Mouse (Mus musculus) forebrain, embryonic 16.5 days (tissue): ENCODE data around the gene Wars2. TPM values are rescaled to one million over a fixed set of nuclear protein-coding genes. Genes with fewer than 3 reads are reported as not detected.

Source experiments
- ATAC-seq: fragments of 200-750 bp; cut with Nextera tagmentation; 2 replicates; pipeline ENCODE4 v1.8.0; 2017; ENCODE audit warnings: mild to moderate bottlenecking, moderate library complexity
- H3K27ac ChIP-seq: fragments of 300-500 bp; sonication (generic); 2 replicates; pipeline ENCODE4 v1.5.1; 2014; ENCODE audit warnings: low read length, control low read depth
- H3K27me3 ChIP-seq: fragments of 300-500 bp; sonication (generic); replicated peaks from 2 replicates; pipeline ENCODE4 v1.6.1; 2014; ENCODE audit warnings: low read length; ENCODE audit not compliant: control insufficient read depth, insufficient read depth
- H3K36me3 ChIP-seq: fragments of 300-500 bp; sonication (generic); 2 replicates; pipeline ENCODE4 v1.6.1; 2014; ENCODE audit not compliant: control insufficient read depth, insufficient read depth
- H3K4me1 ChIP-seq: fragments of 300-500 bp; sonication (generic); replicated peaks from 2 replicates; pipeline ENCODE4 v1.6.1; 2014; ENCODE audit warnings: low read length; ENCODE audit not compliant: control insufficient read depth, insufficient read depth
- H3K4me2 ChIP-seq: fragments of 300-500 bp; sonication (generic); 2 replicates; pipeline ENCODE4 v1.6.1; 2014; ENCODE audit warnings: mild to moderate bottlenecking, low read length, control low read depth
- H3K4me3 ChIP-seq: fragments of 300-500 bp; sonication (generic); replicated peaks from 2 replicates; pipeline ENCODE4 v1.5.1; 2014; ENCODE audit warnings: mild to moderate bottlenecking, low read length, control low read depth
- H3K9ac ChIP-seq: fragments of 300-500 bp; sonication (generic); replicated peaks from 2 replicates; pipeline ENCODE4 v1.6.1; 2014; ENCODE audit warnings: low read depth, low read length, control low read depth
- H3K9me3 ChIP-seq: fragments of 300-500 bp; sonication (generic); 2 replicates; pipeline ENCODE4 v1.6.1; 2016; ENCODE audit warnings: low read length; ENCODE audit not compliant: control insufficient read depth
- WGBS: fragments of 180-500 bp; shearing (Covaris S2); extraction: QIAGEN DNeasy Blood & Tissue Kit; methylation state at CpG from one replicate; pipeline ENCODE4 v1.1.7; 2014; 5-methylcytosine and 5-hydroxymethylcytosine counted together
- microRNA-seq: library from miRNA; unstranded; fragments of <30 nt; microRNA quantifications from one replicate; pipeline ENCODE4, GENCODE M21; 2017
- polyA plus RNA-seq: library from polyadenylated mRNA; unstranded; fragments of >200 nt; fragmentation: Nextera tagmentation; extraction: Ambion mirVana; gene quantifications from 2 replicates; pipeline ENCODE4 v1.2.1, GENCODE M21; 2015

Wars2 gene
- polyA plus RNA-seq, 1 experiment from 2014 or later = 6.3 TPM

DNA sequence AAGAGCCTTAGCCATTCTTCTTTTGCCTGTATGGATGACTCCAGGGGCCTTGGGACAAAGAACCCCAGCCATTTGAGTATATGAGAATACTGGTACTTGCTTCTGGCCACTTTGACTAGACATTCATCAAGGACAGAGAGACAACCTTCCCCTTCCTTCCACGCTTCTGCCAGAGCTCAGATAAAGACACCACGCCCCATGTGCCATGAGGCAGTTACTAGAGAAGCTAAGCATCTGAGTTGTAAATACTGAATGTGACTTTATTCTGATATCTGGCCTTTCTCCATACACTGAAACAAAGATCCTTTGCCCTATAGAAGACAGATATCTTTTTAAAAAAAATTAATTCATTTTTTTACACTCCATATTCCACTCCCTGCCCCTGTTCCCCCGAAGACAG lies 138.8 kb downstream of the Wars2 start:
- Histone ChIP-seq H3K27ac (no peak overlapping the region), H3K27me3 (peaks cover 7% of the 10 kb centered on the region; the same call in 1 of the 2 replicates), H3K4me2 (no peak overlapping the region), H3K9me3 (no peaks in the 10 kb centered on the region), H3K4me3 (no peak overlapping the region), H3K9ac (no peak overlapping the region), H3K4me1 (0 out of 2 replicates have a peak, but pooled peaks cover 2% of the 10 kb centered on the region), H3K36me3 (no peaks in the 10 kb centered on the region)
- WGBS = 94% methylated on average over 3 of the region's 3 CpGs
- ATAC-seq = no peak

DNA sequence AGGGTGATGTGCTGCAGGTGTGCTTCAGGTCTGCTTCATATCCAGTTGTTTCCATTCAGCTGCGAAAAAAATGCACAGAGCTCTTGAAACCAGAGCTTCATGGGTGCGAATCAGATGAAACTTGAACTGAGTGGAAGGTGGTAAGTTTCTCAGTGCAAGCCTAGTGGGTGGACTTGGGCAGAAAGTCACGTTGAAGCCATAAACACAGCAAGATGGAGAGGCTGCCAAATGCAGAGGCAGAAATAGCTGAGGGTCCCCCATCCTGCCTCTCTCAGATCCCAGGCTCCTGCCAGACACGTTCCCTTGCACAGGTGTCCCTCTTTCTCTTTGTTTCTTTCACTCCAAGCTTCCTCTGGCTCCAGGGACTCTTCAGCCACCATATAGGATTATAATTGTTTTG lies 140.6 kb downstream of the Wars2 start:
- no peaks in the 10 kb centered on the region for H3K36me3 ChIP-seq
- ATAC-seq = no peak

DNA sequence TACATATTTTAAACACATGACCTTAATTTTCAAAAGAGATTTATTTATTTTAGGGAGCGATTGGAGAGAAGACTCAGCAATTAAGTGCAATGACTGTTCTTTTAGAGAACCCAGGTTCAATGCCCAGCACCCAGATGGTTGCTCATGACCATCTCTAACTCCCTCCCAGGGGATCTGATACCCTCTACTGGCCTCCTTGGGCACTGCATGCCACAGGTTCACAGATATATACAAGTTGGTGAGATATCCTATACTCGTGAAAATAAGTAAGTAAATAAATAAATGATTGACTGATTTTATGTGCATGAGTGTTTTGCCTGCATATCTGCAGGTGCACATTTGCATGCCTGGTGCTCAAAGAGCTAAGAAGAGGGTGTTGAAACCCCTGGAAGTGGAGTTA lies 147.4 kb downstream of the Wars2 start:
- Histone ChIP-seq H3K4me2 (no peak overlapping the region), H3K4me1 (peaks cover 3% of the 10 kb centered on the region), H3K9ac (no peak overlapping the region), H3K27ac (no peak overlapping the region), H3K27me3 (no peaks in the 10 kb centered on the region), H3K36me3 (no peaks in the 10 kb centered on the region), H3K4me3 (no peak overlapping the region), H3K9me3 (no peaks in the 10 kb centered on the region)
- WGBS = 73% methylated on average over 2 of the region's 2 CpGs
- no peak for ATAC-seq

More for the DNA sequence above, 140.6 kb downstream of the Wars2 start:
- 79% methylated on average over 4 of the region's 4 CpGs for WGBS
- Histone ChIP-seq H3K27ac (no peak overlapping the region), H3K9me3 (no peaks in the 10 kb centered on the region), H3K27me3 (peaks cover 4% of the 10 kb centered on the region; the same call in 1 of the 2 replicates), H3K4me1 (0 out of 2 replicates have a peak, but pooled peaks cover 2% of the 10 kb centered on the region), H3K9ac (no peak overlapping the region), H3K4me2 (no peak overlapping the region), H3K4me3 (no peak overlapping the region)

Small RNAs within 50 kb of the gene (microRNA-seq; reads per million reads assigned to microRNA genes)
- not detected for gene Mir6481

Other genes with a start within 250 kb of the Wars2 start
- not detected in 2 replicates for gene Hao2, start 247.8 kb upstream of the Wars2 start, polyA plus RNA-seq
- gene Tbx15, start 99.3 kb downstream of the Wars2 start, polyA plus RNA-seq = 0.73 and 0.79 TPM in 2 replicates